Comparison of ENCODE assay signal across 8 mouse cellular contexts in genomic region chr6:97617266-97617743, GRCm38 (mm10). TPM values are rescaled to one million over a fixed set of nuclear protein-coding genes. Genes with fewer than 3 reads are reported as not detected.
A peak's percentile ranks its signal among the peaks of the same experiment; 100 is the strongest.
DNase-seq lines count a peak whose midpoint lies in the region; ATAC-seq and TF ChIP-seq lines count a peak whose summit lies in the region.

TSS of gene Frmd4b (minus strand) at chr6:97617541.

- DNase-seq in ES-E14 (ENCODE audit: low read depth, low spot score), result peak; percentile 54
- DNase-seq in forebrain, embryonic 14.5 days (ENCODE audit: low spot score), result peak; percentile 89
- DNase-seq in kidney, postnatal 14 days, result peak; percentile 76
- no peak for DNase-seq in liver, adult 2 months (ENCODE audit: extremely low read depth, low read depth, low spot score)
- peak; percentile 90 for DNase-seq in neural tube, embryonic 11.5 days (ENCODE audit: low spot score)
- DNase-seq in urinary bladder, postnatal 14 days (ENCODE audit: low spot score), result peak; percentile 54

- no peaks in the 10 kb centered on the region for H3K36me3 ChIP-seq in ES-E14 (ENCODE audit: control insufficient read depth, insufficient read depth, low read length, poor library complexity, severe bottlenecking)
- H3K36me3 ChIP-seq in forebrain, embryonic 14.5 days (ENCODE audit: control insufficient read depth, insufficient read depth, low read length), result no peaks in the 10 kb centered on the region
- H3K36me3 ChIP-seq in heart, embryonic 16.5 days (ENCODE audit: control insufficient read depth, insufficient read depth), result no peaks in the 10 kb centered on the region
- H3K36me3 ChIP-seq in liver, adult 2 months (ENCODE audit: control insufficient read depth, insufficient read depth, low read length), result no peaks in the 10 kb centered on the region
- no peaks in the 10 kb centered on the region for H3K36me3 ChIP-seq in neural tube, embryonic 11.5 days (ENCODE audit: control insufficient read depth, insufficient read depth, low read length)

- H3K27me3 ChIP-seq in forebrain, embryonic 14.5 days (replicated peaks; ENCODE audit: control insufficient read depth, insufficient read depth, low read length), result no peaks in the 10 kb centered on the region
- H3K27me3 ChIP-seq in heart, embryonic 16.5 days (ENCODE audit: control insufficient read depth, insufficient read depth, low read length), result peaks cover 21% of the 10 kb centered on the region
- peaks cover 9% of the 10 kb centered on the region; the same call in 1 of the 2 replicates for H3K27me3 ChIP-seq in liver, adult 2 months (ENCODE audit: control insufficient read depth, insufficient read depth, low read length)
- no peaks in the 10 kb centered on the region for H3K27me3 ChIP-seq in neural tube, embryonic 11.5 days (ENCODE audit: control insufficient read depth, insufficient read depth, low read length)

- peak within 1 kb of the TSS; percentile 38 for H3K9ac ChIP-seq in ES-E14 (ENCODE audit: insufficient read depth, low read depth, low read length, poor library complexity, severe bottlenecking)
- peak within 1 kb of the TSS; percentile 88 for H3K9ac ChIP-seq in forebrain, embryonic 14.5 days (ENCODE audit: low read length)
- peak within 1 kb of the TSS; percentile 63 for H3K9ac ChIP-seq in heart, embryonic 16.5 days (ENCODE audit: low read length)
- H3K9ac ChIP-seq in liver, adult 2 months (ENCODE audit: low read depth, low read length), result 0 out of 2 replicates have a peak within 1 kb of the TSS, but pooled peaks have one; percentile 29
- H3K9ac ChIP-seq in neural tube, embryonic 11.5 days (ENCODE audit: low read length), result peak within 1 kb of the TSS; percentile 88

- no peaks in the 10 kb centered on the region for H3K9me3 ChIP-seq in ES-E14 (ENCODE audit: control insufficient read depth, insufficient read depth, low read depth, low read length)
- H3K9me3 ChIP-seq in forebrain, embryonic 14.5 days (replicated peaks; ENCODE audit: control insufficient read depth, low read length), result no peaks in the 10 kb centered on the region
- no peaks in the 10 kb centered on the region for H3K9me3 ChIP-seq in heart, embryonic 16.5 days (replicated peaks; ENCODE audit: control insufficient read depth, low read length)
- no peaks in the 10 kb centered on the region for H3K9me3 ChIP-seq in neural tube, embryonic 11.5 days (ENCODE audit: control insufficient read depth, low read length)

- H3K79me2 ChIP-seq in liver, adult 2 months (ENCODE audit: control insufficient read depth, insufficient read depth, low read length), result no peaks in the 10 kb centered on the region

- in situ Hi-C loops in ES-E14 (cut with MboI; ENCODE audit: low sequenced_read_pairs in 2 of 2, unreplicated experiment in 2 of 2), result no loop called here

- peak within 1 kb of the TSS; percentile 74 to 84 for H3K4me3 ChIP-seq in ES-E14 (ENCODE audit: insufficient read depth in 1 of 2, low read depth in 1 of 2, low read length in 2 of 2, poor library complexity in 1 of 2, severe bottlenecking in 1 of 2)
- H3K4me3 ChIP-seq in forebrain, embryonic 14.5 days (ENCODE audit: low read depth, low read length), result peak within 1 kb of the TSS; percentile 78
- peak within 1 kb of the TSS; percentile 68 for H3K4me3 ChIP-seq in heart, embryonic 16.5 days (ENCODE audit: low read length)
- peak within 1 kb of the TSS; percentile 62 for H3K4me3 ChIP-seq in liver, adult 2 months (ENCODE audit: insufficient read depth, low read depth, low read length)
- peak within 1 kb of the TSS; percentile 52 for H3K4me3 ChIP-seq in neural tube, embryonic 11.5 days (ENCODE audit: low read depth, low read length)

- no peak within 1 kb of the TSS for H3K27ac ChIP-seq in ES-E14 (ENCODE audit: insufficient read depth, low read depth, low read length, poor library complexity, severe bottlenecking)
- peak within 1 kb of the TSS; percentile 94 for H3K27ac ChIP-seq in forebrain, embryonic 14.5 days (ENCODE audit: low read depth, low read length)
- no peak within 1 kb of the TSS for H3K27ac ChIP-seq in heart, embryonic 16.5 days (ENCODE audit: low read length)
- H3K27ac ChIP-seq in liver, adult 2 months (replicated peaks; ENCODE audit: insufficient read depth, low read depth, low read length), result no peak within 1 kb of the TSS
- H3K27ac ChIP-seq in neural tube, embryonic 11.5 days (ENCODE audit: low read depth, low read length), result peak within 1 kb of the TSS; percentile 94

- no peak for TF ChIP-seq POLR2A in liver, adult 2 months (IDR thresholded peaks at IDR 0.05; ENCODE audit: extremely low read depth, insufficient read depth, low read length)

- ATAC-seq in cerebellum, adult (ENCODE audit: insufficient number of reproducible peaks, low FRiP score, low TSS enrichment), result peak; percentile 82
- ATAC-seq in forebrain, embryonic 14.5 days, result peak; percentile 91
- ATAC-seq in heart, embryonic 16.5 days (replicated peaks; ENCODE audit: extremely low read depth, insufficient read depth, low FRiP score), result peak; percentile 82
- peak; percentile 95 for ATAC-seq in neural tube, embryonic 11.5 days (ENCODE audit: insufficient read depth, low FRiP score, low TSS enrichment)

- 2% methylated on average over 41 of the region's 42 CpGs for WGBS in forebrain, embryonic 14.5 days
- WGBS in heart, embryonic 16.5 days, result under 1% methylated on average over 42 of the region's 42 CpGs
- 1% methylated on average over 42 of the region's 42 CpGs for WGBS in liver, adult 2 months
- WGBS in neural tube, embryonic 11.5 days, result 0% methylated on average over 42 of the region's 42 CpGs

- no peak for TF ChIP-seq CTCF in liver, adult 2 months (IDR thresholded peaks at IDR 0.05; ENCODE audit: low read depth, low read length)

- H3K4me2 ChIP-seq in forebrain, embryonic 14.5 days (ENCODE audit: low read length), result peak within 1 kb of the TSS; percentile 73
- peak within 1 kb of the TSS; percentile 92 for H3K4me2 ChIP-seq in heart, embryonic 16.5 days (ENCODE audit: low read depth, low read length)
- peak within 1 kb of the TSS; percentile 80 for H3K4me2 ChIP-seq in neural tube, embryonic 11.5 days (ENCODE audit: low read depth)

- H3K4me1 ChIP-seq in ES-E14 (ENCODE audit: control insufficient read depth in 2 of 2, insufficient read depth in 2 of 2, low read length in 2 of 2, poor library complexity in 1 of 2), result peaks cover 0 to 2% of the 10 kb centered on the region in 2 experiments; a peak in 1 of 4 replicates
- peaks cover 17% of the 10 kb centered on the region for H3K4me1 ChIP-seq in forebrain, embryonic 14.5 days (ENCODE audit: control insufficient read depth, insufficient read depth, low read length)
- H3K4me1 ChIP-seq in heart, embryonic 16.5 days (ENCODE audit: control insufficient read depth, insufficient read depth, low read length), result peaks cover 7% of the 10 kb centered on the region; the same call in 1 of the 2 replicates
- H3K4me1 ChIP-seq in liver, adult 2 months (ENCODE audit: control insufficient read depth, insufficient read depth, low read length), result no peaks in the 10 kb centered on the region
- H3K4me1 ChIP-seq in neural tube, embryonic 11.5 days (ENCODE audit: control insufficient read depth, insufficient read depth, low read length), result peaks cover 12% of the 10 kb centered on the region; the same call in 1 of the 2 replicates

TF ChIP-seq in ES-E14, 5 proteins besides CTCF, POLR2A, EP300 and RAD21:
- TF ChIP-seq ZNF384 (IDR thresholded peaks at IDR 0.05; ENCODE audit: low read depth, low read length) (no peak), MAFK (IDR thresholded peaks at IDR 0.05; ENCODE audit: insufficient read depth, low read depth, low read length) (no peak), HCFC1 (IDR thresholded peaks at IDR 0.05; ENCODE audit: borderline replicate concordance, insufficient read depth, low read length) (no peak), CHD2 (IDR thresholded peaks at IDR 0.05; ENCODE audit: low read depth, low read length) (no peak), ZC3H11A (IDR thresholded peaks at IDR 0.05; ENCODE audit: borderline replicate concordance, low read depth, low read length) (no peak)
TF ChIP-seq in ES-E14: peak in this region for 0.

RNA-seq across cellular contexts. Expression of gene Frmd4b, which starts in this region (rescaled TPM):
- total RNA-seq in ES-E14 (2012; rRNA removed), result 2.1 and 3.2 TPM in 2 replicates
- 38.2 and 39.9 TPM in 2 replicates for polyA plus RNA-seq in forebrain, embryonic 14.5 days (2014; fragmentation: Nextera tagmentation; extraction: Ambion mirVana)
- polyA plus RNA-seq in heart, embryonic 16.5 days (2015; fragmentation: Nextera tagmentation; extraction: Ambion mirVana), result 12.0 and 13.5 TPM in 2 replicates
- 38.0 and 46.8 TPM in 2 replicates for total RNA-seq in liver, adult 2 months (2014; rRNA removed)
- polyA plus RNA-seq in liver, adult 2 months (2012; rRNA removed), result 11.9 and 14.2 TPM in 2 replicates
- 45.2 and 50.5 TPM in 2 replicates for polyA plus RNA-seq in neural tube, embryonic 11.5 days (2014; fragmentation: Nextera tagmentation; extraction: Ambion mirVana)

Comparison
In these comparisons a context has a peak if more than half of its experiments do, and no peak if none do; other contexts are left out.
1. H3K27ac ChIP-seq: peak in forebrain, embryonic 14.5 days (single experiment) and neural tube, embryonic 11.5 days (single experiment); none in ES-E14 (single experiment), heart, embryonic 16.5 days (single experiment) and liver, adult 2 months (single experiment).
2. H3K9ac ChIP-seq: peak in every context shown above with its lines; median percentile 88 in forebrain, embryonic 14.5 days; 88 in neural tube, embryonic 11.5 days; 63 in heart, embryonic 16.5 days; 38 in ES-E14; 29 in liver, adult 2 months.
3. Peak in every context shown above with its lines, with median percentiles within 50 percentile points of each other: H3K4me3 ChIP-seq, ATAC-seq and H3K4me2 ChIP-seq.